Mouse (Mus musculus) ES-Bruce4 (cell line): ENCODE data around the gene Plg.

Source experiments
- CTCF ChIP-seq: IDR thresholded peaks from one replicate; pipeline ENCODE4 v1.8.1; 2011; ENCODE audit warnings: low read depth, low read length
- EP300 ChIP-seq: IDR thresholded peaks from 2 replicates; pipeline ENCODE4 v1.6.1; 2011; ENCODE audit warnings: low read depth, low read length; ENCODE audit not compliant: insufficient read depth
- POLR2A ChIP-seq: IDR thresholded peaks from one replicate; pipeline ENCODE4 v1.8.1; 2011; ENCODE audit warnings: low read length; ENCODE audit not compliant: insufficient read depth

GRCm38 (mm10) chr17:12387781-12388180 lies 9.4 kb downstream of the Plg start:
- TF ChIP-seq CTCF = no peak
- no peak for TF ChIP-seq POLR2A
- TF ChIP-seq EP300 = no peak
